Mouse (Mus musculus) heart, embryonic 16.5 days (tissue): ENCODE results near the gene Npy5r. TPM values are rescaled to one million over a fixed set of nuclear protein-coding genes. Genes with fewer than 3 reads are reported as not detected.

Experiments
- ATAC-seq: fragments of 200-750 bp; cut with Nextera tagmentation; replicated peaks from 2 replicates; pipeline ENCODE4 v1.8.0; 2017; ENCODE audit warnings: moderate number of reproducible peaks; ENCODE audit not compliant: insufficient read depth, low FRiP score; ENCODE audit errors: extremely low read depth
- H3K27ac ChIP-seq: fragments of 300-500 bp; sonication (generic); 2 replicates; pipeline ENCODE4 v1.5.1; 2014; ENCODE audit warnings: mild to moderate bottlenecking, low read length, control low read depth, moderate library complexity
- H3K27me3 ChIP-seq: fragments of 300-500 bp; sonication (generic); 2 replicates; pipeline ENCODE4 v1.6.1; 2014; ENCODE audit warnings: low read length, mixed read lengths; ENCODE audit not compliant: control insufficient read depth, insufficient read depth
- H3K36me3 ChIP-seq: fragments of 300-500 bp; sonication (generic); 2 replicates; pipeline ENCODE4 v1.6.1; 2014; ENCODE audit not compliant: control insufficient read depth, insufficient read depth
- H3K4me1 ChIP-seq: fragments of 300-500 bp; sonication (generic); 2 replicates; pipeline ENCODE4 v1.6.1; 2014; ENCODE audit warnings: low read length, mixed read lengths; ENCODE audit not compliant: control insufficient read depth, insufficient read depth
- H3K4me2 ChIP-seq: fragments of 300-500 bp; sonication (generic); 2 replicates; pipeline ENCODE4 v1.6.1; 2014; ENCODE audit warnings: low read depth, mild to moderate bottlenecking, control low read depth, low read length
- H3K4me3 ChIP-seq: fragments of 300-500 bp; sonication (generic); 2 replicates; pipeline ENCODE4 v1.5.1; 2014; ENCODE audit warnings: mild to moderate bottlenecking, control low read depth, low read length
- H3K9ac ChIP-seq: fragments of 300-500 bp; sonication (generic); 2 replicates; pipeline ENCODE4 v1.6.1; 2014; ENCODE audit warnings: low read length, control low read depth
- H3K9me3 ChIP-seq: fragments of 300-500 bp; sonication (generic); replicated peaks from 2 replicates; pipeline ENCODE4 v1.6.1; 2016; ENCODE audit warnings: low read length; ENCODE audit not compliant: control insufficient read depth
- WGBS: fragments of 180-500 bp; shearing (Covaris S2); extraction: QIAGEN DNeasy Blood & Tissue Kit; methylation state at CpG from one replicate; pipeline ENCODE4 v1.1.7; 2014; 5-methylcytosine and 5-hydroxymethylcytosine counted together
- polyA plus RNA-seq: library from polyadenylated mRNA; unstranded; fragments of >200 nt; fragmentation: Nextera tagmentation; extraction: Ambion mirVana; gene quantifications from 2 replicates; pipeline ENCODE4 v1.2.1, GENCODE M21; 2015

Npy5r gene
- polyA plus RNA-seq, 1 experiment from 2014 or later, result not detected

GRCm38 (mm10) chr8:66690402-66690801 lies 2.5 kb upstream of the Npy5r start:
- no peaks in the 10 kb centered on the region; the same call in 1 of the 2 replicates for H3K4me1 ChIP-seq
- H3K27me3 ChIP-seq, result peaks cover 8% of the 10 kb centered on the region; the same call in 1 of the 2 replicates
- no peak overlapping the region for H3K4me3 ChIP-seq
- WGBS, result 70% methylated on average over 5 of the region's 5 CpGs
- H3K27ac ChIP-seq, result no peak overlapping the region
- H3K9ac ChIP-seq, result no peak overlapping the region
- no peaks in the 10 kb centered on the region for H3K9me3 ChIP-seq
- no peaks in the 10 kb centered on the region for H3K36me3 ChIP-seq
- ATAC-seq, result no peak
- no peak overlapping the region for H3K4me2 ChIP-seq

- Histone ChIP-seq H3K4me3 (no peak overlapping the region), H3K9me3 (no peaks in the 10 kb centered on the region), H3K9ac (no peak overlapping the region), H3K36me3 (no peaks in the 10 kb centered on the region), H3K27me3 (peaks cover 8% of the 10 kb centered on the region; the same call in 1 of the 2 replicates), H3K4me2 (no peak overlapping the region), H3K27ac (no peak overlapping the region), H3K4me1 (no peaks in the 10 kb centered on the region; the same call in 1 of the 2 replicates)
- 52% methylated on average over 4 of the region's 4 CpGs for WGBS
- ATAC-seq, result no peak
Observed at GRCm38 (mm10) chr8:66688799-66689198, 871 bp upstream of the Npy5r start.

- WGBS, result 35% methylated on average over 6 of the region's 6 CpGs
- peaks cover 8% of the 10 kb centered on the region; the same call in 1 of the 2 replicates for H3K27me3 ChIP-seq
- H3K4me3 ChIP-seq, result peak overlapping the region; percentile 55
- H3K36me3 ChIP-seq, result no peaks in the 10 kb centered on the region
- no peak overlapping the region for H3K27ac ChIP-seq
- no peaks in the 10 kb centered on the region; the same call in 1 of the 2 replicates for H3K4me1 ChIP-seq
- no peak overlapping the region for H3K9ac ChIP-seq
- no peaks in the 10 kb centered on the region for H3K9me3 ChIP-seq
- no peak for ATAC-seq
- H3K4me2 ChIP-seq, result peak overlapping the region; percentile 83
Observed at GRCm38 (mm10) chr8:66688395-66688794, 467 bp upstream of the Npy5r start.

- Histone ChIP-seq H3K9ac (no peak overlapping the region), H3K27me3 (no peaks in the 10 kb centered on the region), H3K4me2 (no peak overlapping the region), H3K4me1 (no peaks in the 10 kb centered on the region), H3K27ac (no peak overlapping the region), H3K9me3 (no peaks in the 10 kb centered on the region), H3K36me3 (no peaks in the 10 kb centered on the region), H3K4me3 (no peak overlapping the region)
- ATAC-seq, result no peak
- 78% methylated on average over 2 of the region's 2 CpGs for WGBS
Observed at GRCm38 (mm10) chr8:66681261-66681660, 6.7 kb downstream of the Npy5r start.

- 47% methylated on average over 1 of the region's 1 CpGs for WGBS
- H3K9ac ChIP-seq, result no peak overlapping the region
- no peak overlapping the region for H3K27ac ChIP-seq
- H3K4me1 ChIP-seq, result no peaks in the 10 kb centered on the region
- no peak overlapping the region for H3K4me2 ChIP-seq
- no peak overlapping the region for H3K4me3 ChIP-seq
- no peak for ATAC-seq
- H3K27me3 ChIP-seq, result no peaks in the 10 kb centered on the region
- H3K36me3 ChIP-seq, result no peaks in the 10 kb centered on the region
- H3K9me3 ChIP-seq, result peaks cover 6% of the 10 kb centered on the region
Observed at GRCm38 (mm10) chr8:66630721-66631120, 57.2 kb downstream of the Npy5r start.

Other genes starting within 250 kb of the Npy5r start
- 6.4 and 8.4 TPM in 2 replicates for gene Tma16, start 201.6 kb downstream of the Npy5r start, polyA plus RNA-seq
- gene Tktl2, start 176.4 kb downstream of the Npy5r start, polyA plus RNA-seq, result not detected in 2 replicates
- 2.5 and 4.0 TPM in 2 replicates for gene Npy1r, start 9.1 kb upstream of the Npy5r start, polyA plus RNA-seq
- 1.8 and 1.9 TPM in 2 replicates for gene Naf1, start 172.1 kb upstream of the Npy5r start, polyA plus RNA-seq